Mouse (Mus musculus): Measurements from ENCODE around the gene Kcnj9. TPM values are rescaled to one million over a fixed set of nuclear protein-coding genes. Genes with fewer than 3 reads are reported as not detected.

The Kcnj9 gene
- polyA plus RNA-seq, 1 experiment from 2014 or later = 0.08 TPM

DNA sequence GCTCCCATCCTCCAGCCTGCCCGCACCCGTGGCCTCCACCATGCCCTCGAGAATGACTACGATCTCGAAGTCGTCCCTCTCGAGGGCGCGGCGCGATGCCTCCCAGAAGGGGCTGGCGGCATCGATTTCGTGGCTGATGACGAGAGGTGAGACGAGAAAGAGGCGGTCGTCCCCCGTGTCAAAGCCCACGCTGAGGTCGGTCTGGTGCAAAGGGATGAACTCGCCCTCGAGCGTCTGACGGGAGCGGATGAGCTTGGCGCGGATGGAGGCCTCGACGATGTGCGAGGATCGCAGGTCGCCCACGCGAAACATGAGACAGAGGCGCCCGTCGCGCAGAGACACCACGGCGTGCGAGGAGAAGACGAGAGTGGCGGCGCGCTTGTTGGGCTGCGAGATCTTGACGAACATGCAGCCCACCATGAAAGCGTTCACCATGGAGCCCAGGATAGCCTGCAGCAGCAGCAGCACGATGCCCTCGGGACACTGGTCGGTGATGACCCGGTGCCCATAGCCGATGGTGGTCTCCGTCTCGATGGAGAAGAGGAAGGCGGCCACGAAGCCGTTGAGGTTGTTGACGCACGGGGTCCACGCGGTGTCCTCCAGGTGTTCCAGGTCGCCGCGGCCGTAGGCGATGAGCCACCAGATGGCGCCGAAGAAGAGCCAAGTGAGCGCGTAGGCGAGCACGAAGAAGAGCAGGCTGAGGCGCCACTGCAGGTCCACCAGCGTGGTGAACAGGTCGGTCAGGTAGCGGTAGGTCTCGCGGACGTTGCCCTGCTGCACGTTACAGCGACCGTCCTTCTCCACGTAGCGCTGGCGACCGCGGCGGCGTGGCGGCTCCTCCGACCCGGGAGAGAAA, 3.2 kb downstream of the Kcnj9 start:
- H3K27me3 ChIP-seq = peaks cover 4% of the 10 kb centered on the region
- ATAC-seq = no peak
- DNase-seq (ENCODE audit: low read depth, low spot score) = no peak
- no peak for TF ChIP-seq CTCF (IDR thresholded peaks at IDR 0.05)
- ChIA-PET CTCF (interaction anchor here (0.8 to 2.1 kb wide), 11 partner anchors 8 to 280 kb away, joined by 4 to 16 read pairs (median 4); partner anchors contain the start of gene Kcnj10), POLR2A (no interaction called here)
- in situ Hi-C loops (cut with MboI; ENCODE audit: low pct_unique_long_range_greater_than_20kb) = loop anchor here (5.0 to 25.0 kb wide), 3 partner anchors 41 to 489 kb away; partner anchors contain the start of genes Cd84 and Vangl2

DNA sequence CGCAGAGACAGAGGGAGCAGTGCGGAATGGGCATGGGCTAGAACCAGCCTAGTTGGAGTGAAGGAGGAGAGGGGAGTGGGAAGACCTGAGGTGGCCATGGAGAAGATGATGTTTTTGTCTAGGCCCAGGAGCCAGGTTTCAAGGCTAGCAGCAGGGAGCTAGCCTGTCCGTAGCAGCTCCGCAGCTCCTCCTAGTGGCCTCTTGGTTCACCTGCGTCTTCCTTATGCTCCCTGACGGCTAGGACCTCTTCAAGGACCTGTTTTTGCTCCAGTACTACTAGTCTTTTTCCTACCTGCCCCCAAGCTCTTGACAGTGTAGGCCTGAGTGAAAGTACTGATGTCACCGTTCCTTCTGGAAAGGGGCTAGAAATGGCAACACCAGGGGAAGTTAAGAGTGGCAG, 4.4 kb downstream of the Kcnj9 start:
- peak; percentile 86 for ATAC-seq
- CTCF ChIA-PET = interaction anchor here (0.8 to 2.1 kb wide), 16 partner anchors 8 to 279 kb away, joined by 3 to 16 read pairs (median 4); partner anchors contain the start of gene Kcnj10
- H3K27me3 ChIP-seq = peaks cover 4% of the 10 kb centered on the region
- no peak for DNase-seq (ENCODE audit: low read depth, low spot score)
- POLR2A ChIA-PET = no interaction called here
- no peak for TF ChIP-seq CTCF (IDR thresholded peaks at IDR 0.05)
- in situ Hi-C loops (cut with MboI; ENCODE audit: low pct_unique_long_range_greater_than_20kb) = loop anchor here (5.0 to 25.0 kb wide), 3 partner anchors 43 to 487 kb away; partner anchors contain the start of genes Cd84 and Vangl2

DNA sequence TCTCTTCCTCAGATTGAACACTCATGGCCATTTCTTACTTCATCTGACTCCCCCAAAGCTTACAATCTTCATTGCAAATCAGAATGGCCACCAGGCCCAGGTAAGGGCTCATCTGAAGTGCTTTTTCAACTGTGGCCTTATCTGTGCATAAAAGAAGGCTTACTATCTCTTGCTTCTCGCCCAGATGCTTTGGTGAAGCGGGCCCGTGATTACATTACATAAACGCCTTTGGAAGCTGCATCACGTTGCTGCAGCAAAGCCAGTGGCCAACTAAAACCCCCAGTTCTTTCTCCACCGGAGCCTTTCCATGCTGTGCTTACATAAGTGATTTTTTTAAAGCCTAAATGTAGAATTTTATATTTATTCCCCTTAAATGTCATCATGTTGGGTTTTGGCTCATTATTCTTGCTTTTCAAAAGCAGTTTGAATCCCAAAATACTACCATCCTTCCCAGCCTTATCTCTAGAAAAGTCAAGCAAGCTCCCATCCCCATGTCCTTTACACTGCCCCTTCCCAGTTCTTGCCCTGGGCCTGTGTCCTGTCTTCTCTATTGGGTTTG, 5.2 kb downstream of the Kcnj9 start:
- in situ Hi-C loops (cut with MboI; ENCODE audit: low pct_unique_long_range_greater_than_20kb) = no loop called here
- POLR2A ChIA-PET = interaction anchor here (2.1 kb wide), 1 partner anchor 10 kb away, joined by 6 read pairs; no protein-coding TSS in a partner anchor
- DNase-seq (ENCODE audit: low read depth, low spot score) (no peak), ATAC-seq (no peak)
- no peak for TF ChIP-seq CTCF (IDR thresholded peaks at IDR 0.05)
- CTCF ChIA-PET = interaction anchor here (1.3 to 2.1 kb wide), 6 partner anchors 9 to 207 kb away, joined by 3 to 16 read pairs (median 5); no protein-coding TSS in a partner anchor
- H3K27me3 ChIP-seq = peaks cover under 1% of the 10 kb centered on the region

DNA sequence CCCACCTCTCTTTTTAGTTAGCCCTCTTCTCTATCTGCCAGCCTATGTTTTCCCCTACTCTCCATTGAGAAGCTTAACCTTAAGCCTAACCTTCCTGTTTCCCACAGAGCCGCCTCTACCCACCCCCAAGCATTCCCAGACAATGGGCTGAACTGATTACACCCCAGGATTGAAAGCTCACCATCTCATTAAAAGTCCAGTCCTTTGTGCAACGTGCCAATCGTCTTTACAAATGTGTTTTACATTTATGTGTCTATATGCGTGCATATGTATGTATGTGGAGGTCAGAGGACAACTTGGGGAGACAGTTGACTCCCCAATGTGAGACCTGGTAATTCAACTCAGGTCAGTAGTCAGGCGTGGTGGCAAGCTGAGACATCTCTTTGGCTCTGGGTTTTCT, 5.8 kb downstream of the Kcnj9 start:
- no peak for TF ChIP-seq CTCF (IDR thresholded peaks at IDR 0.05)
- ATAC-seq = no peak

DNA sequence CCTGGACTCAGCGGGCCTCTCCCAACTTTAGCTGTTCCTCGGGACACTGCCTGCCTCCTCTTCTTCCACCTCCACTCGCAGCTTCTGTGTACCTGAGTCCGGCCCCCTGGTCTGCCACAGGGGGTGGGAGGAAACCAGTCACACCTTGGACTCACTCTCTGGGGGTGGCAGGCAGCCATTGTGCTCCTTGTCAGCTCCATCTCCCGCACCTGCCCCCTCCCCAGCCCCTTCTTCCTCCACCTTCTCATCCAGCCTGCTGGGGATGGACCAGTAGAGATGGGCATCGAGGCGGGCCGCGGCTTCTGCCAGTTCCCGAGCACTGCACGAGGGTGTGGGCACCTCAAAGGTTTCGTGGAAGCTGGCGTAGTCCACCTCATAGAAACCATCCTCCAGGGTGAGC, 6.4 kb downstream of the Kcnj9 start:
- ATAC-seq = no peak
- ChIA-PET CTCF (interaction anchor here (0.9 to 1.3 kb wide), 3 partner anchors 11 to 203 kb away, joined by 3 to 4 read pairs (median 3); no protein-coding TSS in a partner anchor), POLR2A (interaction anchor here (2.1 kb wide), 1 partner anchor 8 kb away, joined by 6 read pairs; no protein-coding TSS in a partner anchor)
- in situ Hi-C loops (cut with MboI; ENCODE audit: low pct_unique_long_range_greater_than_20kb) = no loop called here
- no peaks in the 10 kb centered on the region for H3K27me3 ChIP-seq
- DNase-seq (ENCODE audit: low read depth, low spot score) = no peak
- no peak for TF ChIP-seq CTCF (IDR thresholded peaks at IDR 0.05)

More for the DNA sequence above, 5.8 kb downstream of the Kcnj9 start:
- POLR2A ChIA-PET = interaction anchor here (2.1 kb wide), 1 partner anchor 9 kb away, joined by 6 read pairs; no protein-coding TSS in a partner anchor
- no peak for DNase-seq (ENCODE audit: low read depth, low spot score)
- in situ Hi-C loops (cut with MboI; ENCODE audit: low pct_unique_long_range_greater_than_20kb) = no loop called here
- no peaks in the 10 kb centered on the region for H3K27me3 ChIP-seq
- CTCF ChIA-PET = interaction anchor here (0.9 to 1.9 kb wide), 3 partner anchors 11 to 204 kb away, joined by 3 to 6 read pairs (median 4); no protein-coding TSS in a partner anchor

DNA sequence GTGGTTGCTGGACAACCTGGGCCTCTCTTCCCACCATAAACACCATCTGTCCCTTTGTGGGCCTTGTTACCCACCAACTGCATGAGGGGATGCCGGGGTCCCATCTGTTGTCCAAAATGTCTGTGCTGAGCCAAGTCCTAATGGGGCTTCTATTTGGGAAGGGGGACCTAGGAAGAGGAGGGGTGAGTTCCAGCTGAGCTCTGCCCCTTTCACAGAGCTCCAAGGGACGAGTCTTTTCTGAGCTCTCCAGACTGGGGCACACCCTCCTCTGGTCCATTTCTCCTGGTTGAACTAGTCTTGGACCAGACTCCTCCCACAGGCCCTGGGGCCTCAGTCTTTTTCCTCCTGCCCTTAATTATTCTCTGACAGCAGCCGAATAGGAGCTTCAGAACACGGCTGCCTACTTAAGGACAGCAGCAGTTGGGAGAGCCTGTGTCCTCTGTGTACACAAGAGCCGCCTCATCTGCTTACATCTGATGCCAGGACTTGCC, 9.2 kb downstream of the Kcnj9 start:
- no peak for ATAC-seq
- ChIA-PET POLR2A (no interaction called here), CTCF (no interaction called here)
- H3K27me3 ChIP-seq = no peaks in the 10 kb centered on the region
- no peak for DNase-seq (ENCODE audit: low read depth, low spot score)
- TF ChIP-seq CTCF (IDR thresholded peaks at IDR 0.05) = no peak
- in situ Hi-C loops (cut with MboI; ENCODE audit: low pct_unique_long_range_greater_than_20kb) = loop anchor here (10.0 kb wide), 1 partner anchor 185 kb away; the partner anchor contains the start of gene Tagln2

DNA sequence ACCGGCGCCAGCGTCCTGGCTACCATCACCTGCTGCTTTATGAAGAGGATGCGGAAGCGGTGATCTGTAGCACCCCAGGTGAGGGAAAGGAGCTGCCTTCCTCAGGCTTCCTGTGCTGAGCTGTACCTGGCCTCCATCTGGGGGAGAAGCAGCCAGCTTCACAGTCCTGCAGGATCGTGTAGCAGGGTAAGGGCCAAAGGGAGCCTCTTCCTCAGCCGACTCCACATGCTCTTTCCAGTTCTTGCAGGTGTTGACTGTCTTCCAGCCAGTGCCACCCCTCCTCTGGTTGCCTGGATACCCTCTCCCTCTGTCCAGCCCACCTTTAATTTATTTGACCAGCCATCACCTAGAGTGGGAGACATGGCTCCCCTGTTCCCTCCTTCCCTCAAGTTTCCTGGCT, 9.8 kb downstream of the Kcnj9 start:
- H3K27me3 ChIP-seq = no peaks in the 10 kb centered on the region
- ChIA-PET POLR2A (no interaction called here), CTCF (interaction anchor here (0.6 kb wide), 1 partner anchor 200 kb away, joined by 3 read pairs; no protein-coding TSS in a partner anchor)
- ATAC-seq (no peak), DNase-seq (ENCODE audit: low read depth, low spot score) (no peak)
- in situ Hi-C loops (cut with MboI; ENCODE audit: low pct_unique_long_range_greater_than_20kb) = loop anchor here (10.0 kb wide), 1 partner anchor 185 kb away; the partner anchor contains the start of gene Tagln2
- no peak for TF ChIP-seq CTCF (IDR thresholded peaks at IDR 0.05)

DNA sequence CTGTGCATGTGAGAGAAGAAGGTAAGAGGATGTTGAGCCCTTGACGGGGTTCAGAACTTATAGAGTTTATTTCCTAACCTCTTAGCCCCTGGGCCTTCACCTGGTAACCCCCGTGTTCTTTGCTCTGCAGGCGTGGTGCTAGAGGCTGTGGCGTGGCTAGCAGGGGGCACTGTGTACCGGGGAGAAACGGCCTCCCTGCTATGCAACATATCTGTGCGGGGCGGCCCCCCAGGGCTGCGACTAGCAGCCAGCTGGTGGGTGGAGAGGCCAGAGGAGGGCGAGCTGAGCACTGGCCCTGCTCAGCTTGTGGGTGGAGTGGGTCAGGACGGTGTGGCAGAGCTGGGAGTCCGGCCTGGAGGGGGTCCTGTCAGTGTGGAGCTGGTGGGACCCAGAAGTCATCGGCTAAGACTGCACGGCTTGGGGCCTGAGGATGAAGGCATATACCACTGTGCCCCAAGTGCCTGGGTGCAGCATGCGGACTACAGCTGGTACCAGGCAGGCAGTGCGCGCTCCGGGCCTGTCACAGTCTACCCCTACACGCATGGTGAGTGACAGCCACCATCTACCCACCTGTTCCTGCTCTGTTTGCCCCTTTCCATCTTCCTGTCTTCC, 10.6 kb downstream of the Kcnj9 start:
- ChIA-PET CTCF (interaction anchor here (0.6 kb wide), 1 partner anchor 199 kb away, joined by 3 read pairs; no protein-coding TSS in a partner anchor), POLR2A (no interaction called here)
- ATAC-seq = no peak
- no peak for TF ChIP-seq CTCF (IDR thresholded peaks at IDR 0.05)
- DNase-seq (ENCODE audit: low read depth, low spot score) = no peak
- no peaks in the 10 kb centered on the region for H3K27me3 ChIP-seq
- in situ Hi-C loops (cut with MboI; ENCODE audit: low pct_unique_long_range_greater_than_20kb) = loop anchor here (10.0 kb wide), 1 partner anchor 186 kb away; the partner anchor contains the start of gene Tagln2

DNA sequence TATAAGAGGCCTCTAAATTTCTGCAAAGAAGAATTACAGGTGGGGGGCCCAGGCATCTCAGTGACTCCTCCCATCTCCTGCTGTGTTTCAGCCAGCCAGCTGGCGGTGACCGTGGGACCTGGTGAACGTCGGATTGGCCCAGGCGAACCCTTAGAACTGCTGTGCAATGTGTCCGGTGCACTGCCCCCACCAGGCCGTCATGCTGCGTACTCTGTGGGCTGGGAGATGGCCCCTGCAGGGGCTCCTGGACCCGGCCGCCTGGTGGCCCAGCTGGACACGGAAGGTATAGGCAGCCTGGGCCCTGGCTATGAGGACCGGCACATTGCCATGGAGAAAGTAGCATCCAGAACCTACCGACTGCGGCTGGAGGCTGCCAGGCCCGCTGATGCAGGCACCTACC, 11.2 kb downstream of the Kcnj9 start:
- CTCF ChIA-PET = no interaction called here

DNA sequence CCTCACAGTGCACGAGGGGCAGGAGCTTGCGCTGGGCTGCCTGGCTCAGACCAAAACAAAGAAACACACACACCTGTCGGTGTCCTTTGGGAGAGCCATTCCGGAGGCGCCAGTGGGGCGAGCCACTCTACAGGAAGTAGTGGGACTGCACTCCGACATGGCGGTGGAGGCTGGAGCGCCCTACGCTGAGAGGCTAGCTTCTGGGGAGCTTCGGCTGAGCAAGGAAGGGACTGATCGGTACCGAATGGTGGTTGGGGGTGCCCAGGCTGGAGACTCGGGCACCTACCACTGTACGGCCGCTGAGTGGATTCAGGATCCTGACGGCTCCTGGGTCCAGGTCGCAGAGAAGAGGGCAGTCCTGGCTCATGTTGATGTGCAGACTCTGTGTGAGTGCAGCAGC, 11.7 kb downstream of the Kcnj9 start:
- DNase-seq (ENCODE audit: low read depth, low spot score) = no peak
- in situ Hi-C loops (cut with MboI; ENCODE audit: low pct_unique_long_range_greater_than_20kb) = loop anchor here (10.0 kb wide), 1 partner anchor 187 kb away; the partner anchor contains the start of gene Tagln2
- ChIA-PET POLR2A (no interaction called here), CTCF (no interaction called here)
- H3K27me3 ChIP-seq = no peaks in the 10 kb centered on the region
- no peak for TF ChIP-seq CTCF (IDR thresholded peaks at IDR 0.05)
- ATAC-seq = no peak

More for the DNA sequence above, 11.2 kb downstream of the Kcnj9 start:
- DNase-seq (ENCODE audit: low read depth, low spot score) (no peak), ATAC-seq (no peak)
- no peak for TF ChIP-seq CTCF (IDR thresholded peaks at IDR 0.05)
- POLR2A ChIA-PET = no interaction called here
- in situ Hi-C loops (cut with MboI; ENCODE audit: low pct_unique_long_range_greater_than_20kb) = loop anchor here (10.0 kb wide), 1 partner anchor 187 kb away; the partner anchor contains the start of gene Tagln2
- H3K27me3 ChIP-seq = no peaks in the 10 kb centered on the region

All from Patski (cell line).